Mouse (Mus musculus) thymus, adult 18-20 months (tissue): ENCODE measurements at regions not wholly inside any gene's neighbourhood (a gene's known extent, or its start where the extent isn't known, plus 50 kb on each side); places are given as distances from the start of the nearest gene placed in this dataset.

Source experiments
- DNase-seq, 2 experiments: peaks; one replicate each; pipeline ENCODE4 v3.0.0; 2022; ENCODE audit warnings: mixed read lengths in 2 of 2

- DNase-seq = no peak
Observed at GRCm38 (mm10) chr17:87501098-87501497, 54.4 kb upstream of the Calm2 start.

GRCm38 (mm10) chr17:87501687-87502387 is 55.1 kb upstream of the Calm2 start:
- DNase-seq = no peak

GRCm38 (mm10) chr17:87502388-87503369 is 55.9 kb upstream of the Calm2 start:
- no peak for DNase-seq

GRCm38 (mm10) chr17:87503491-87503890 is 56.8 kb upstream of the Calm2 start:
- no peak for DNase-seq

- no peak for DNase-seq
Observed at GRCm38 (mm10) chr17:87504960-87505681, 58.4 kb upstream of the Calm2 start.

GRCm38 (mm10) chr17:87507848-87508247 is 61.1 kb upstream of the Calm2 start:
- no peak for DNase-seq

GRCm38 (mm10) chr17:87508582-87509253 is 62.0 kb upstream of the Calm2 start:
- DNase-seq = no peak

- no peak for DNase-seq
Observed at GRCm38 (mm10) chr17:87512000-87512611, 65.4 kb upstream of the Calm2 start.

GRCm38 (mm10) chr17:87513822-87514221 is 67.1 kb upstream of the Calm2 start:
- DNase-seq = no peak

GRCm38 (mm10) chr17:87514366-87515126 is 67.8 kb upstream of the Calm2 start:
- DNase-seq = no peak

- no peak for DNase-seq
Observed at GRCm38 (mm10) chr17:87517258-87517657, 70.5 kb upstream of the Calm2 start.

GRCm38 (mm10) chr17:87519454-87519853 is 72.7 kb upstream of the Calm2 start:
- no peak for DNase-seq

- DNase-seq = no peak
Observed at GRCm38 (mm10) chr17:87520841-87521240, 74.1 kb upstream of the Calm2 start.

GRCm38 (mm10) chr17:87521622-87522151 is 75.0 kb upstream of the Calm2 start:
- DNase-seq = no peak

GRCm38 (mm10) chr17:87522500-87523091 is 75.9 kb upstream of the Calm2 start:
- no peak for DNase-seq

GRCm38 (mm10) chr17:87523643-87524042 is 76.9 kb upstream of the Calm2 start:
- no peak for DNase-seq

- no peak for DNase-seq
Observed at GRCm38 (mm10) chr17:87527174-87527573, 80.4 kb upstream of the Calm2 start.

- DNase-seq = peak; percentile 21 to 29
Observed at GRCm38 (mm10) chr17:87530162-87530817, 83.6 kb upstream of the Calm2 start.

- no peak for DNase-seq
Observed at GRCm38 (mm10) chr17:87530818-87531410, 84.2 kb upstream of the Calm2 start.
